ENCODE assay signal across 17 mouse cellular contexts in genomic region chr15:5348881-5349280, GRCm38 (mm10).
"Had no signal": no experiment of that assay in that cellular context is flagged by ENCODE, and none has a peak within 500 bp of the region (broad histone marks: within the 10 kb centered on the region; RNA-seq: fewer than 3 reads in every experiment).

No protein-coding gene starts in this region.

- H3K27ac ChIP-seq: lung, embryonic 15.5 days; midbrain, embryonic 10.5 days; midbrain, embryonic 12.5 days; neural tube, embryonic 12.5 days; stomach, embryonic 15.5 days; stomach, postnatal 0 days had no signal

- H3K4me3 ChIP-seq: lung, embryonic 15.5 days; midbrain, embryonic 10.5 days; midbrain, embryonic 12.5 days; neural tube, embryonic 12.5 days; stomach, embryonic 15.5 days had no signal

- H3K4me2 ChIP-seq: lung, embryonic 15.5 days; midbrain, embryonic 12.5 days; neural tube, embryonic 12.5 days; stomach, embryonic 15.5 days had no signal

- H3K9me3 ChIP-seq: lung, embryonic 15.5 days; midbrain, embryonic 10.5 days; midbrain, embryonic 12.5 days; neural tube, embryonic 12.5 days; stomach, embryonic 15.5 days had no signal

- H3K27me3 ChIP-seq: lung, embryonic 15.5 days; midbrain, embryonic 12.5 days; neural tube, embryonic 12.5 days; stomach, embryonic 15.5 days had no signal

- H3K4me1 ChIP-seq: midbrain, embryonic 10.5 days; midbrain, embryonic 12.5 days; neural tube, embryonic 12.5 days; stomach, embryonic 15.5 days had no signal

- ATAC-seq: liver, postnatal 0 days; lung, postnatal 0 days; midbrain, embryonic 16.5 days had no signal

- H3K36me3 ChIP-seq: lung, embryonic 15.5 days; midbrain, embryonic 10.5 days; midbrain, embryonic 12.5 days; neural tube, embryonic 12.5 days; stomach, embryonic 15.5 days had no signal

- H3K9ac ChIP-seq: liver, postnatal 0 days; lung, embryonic 15.5 days; midbrain, embryonic 12.5 days; neural tube, embryonic 12.5 days; stomach, embryonic 15.5 days had no signal

- DNase-seq: liver, postnatal 0 days; lung, adult 2 months; lung, postnatal 14 days; lung, postnatal 36 days; midbrain, embryonic 14.5 days; right cerebral cortex, postnatal 14 days; thymus, adult 2 months; thymus, postnatal 25 days; thymus, postnatal 4 days had no signal
